Mouse (Mus musculus): Measurements from ENCODE around the gene 4933434E20Rik. TPM values are rescaled to one million over a fixed set of nuclear protein-coding genes. Genes with fewer than 3 reads are reported as not detected.

The 4933434E20Rik gene
- polyA plus RNA-seq, 1 experiment from 2014 or later = 187 TPM

GRCm38 (mm10) chr3:90062539-90062938 is 11.1 kb downstream of the 4933434E20Rik start:
- H3K27ac ChIP-seq (ENCODE audit: low read length) = no peak overlapping the region
- no peaks in the 10 kb centered on the region for H3K4me1 ChIP-seq (ENCODE audit: insufficient read depth, low read length)
- H3K27me3 ChIP-seq (ENCODE audit: insufficient read depth, low read length) = no peaks in the 10 kb centered on the region
- 76% methylated on average over 2 of the region's 2 CpGs for WGBS
- H3K36me3 ChIP-seq (ENCODE audit: insufficient read depth, low read length) = peaks cover 45% of the 10 kb centered on the region
- no peak overlapping the region for H3K4me2 ChIP-seq (replicated peaks; ENCODE audit: low read depth, low read length)
- no peaks in the 10 kb centered on the region for H3K9me3 ChIP-seq (ENCODE audit: low read length)
- H3K4me3 ChIP-seq (ENCODE audit: low read length) = no peak overlapping the region
- H3K9ac ChIP-seq (replicated peaks; ENCODE audit: low read length) = no peak overlapping the region
- no peak for ATAC-seq (ENCODE audit: low FRiP score, low TSS enrichment)

GRCm38 (mm10) chr3:90064383-90064782 is 12.9 kb downstream of the 4933434E20Rik start:
- H3K4me1 ChIP-seq (ENCODE audit: insufficient read depth, low read length) = no peaks in the 10 kb centered on the region
- no peak overlapping the region for H3K27ac ChIP-seq (ENCODE audit: low read length)
- H3K27me3 ChIP-seq (ENCODE audit: insufficient read depth, low read length) = no peaks in the 10 kb centered on the region
- no peak overlapping the region for H3K4me2 ChIP-seq (replicated peaks; ENCODE audit: low read depth, low read length)
- no peaks in the 10 kb centered on the region for H3K9me3 ChIP-seq (ENCODE audit: low read length)
- H3K4me3 ChIP-seq (ENCODE audit: low read length) = no peak overlapping the region
- H3K36me3 ChIP-seq (ENCODE audit: insufficient read depth, low read length) = peaks cover 38% of the 10 kb centered on the region
- no peak for ATAC-seq (ENCODE audit: low FRiP score, low TSS enrichment)
- WGBS = 69% methylated on average over 3 of the region's 3 CpGs
- no peak overlapping the region for H3K9ac ChIP-seq (replicated peaks; ENCODE audit: low read length)

- ATAC-seq (ENCODE audit: low FRiP score, low TSS enrichment) = no peak
- Histone ChIP-seq H3K9me3 (ENCODE audit: low read length) (no peaks in the 10 kb centered on the region), H3K4me3 (ENCODE audit: low read length) (no peak overlapping the region), H3K4me2 (replicated peaks; ENCODE audit: low read depth, low read length) (no peak overlapping the region), H3K4me1 (ENCODE audit: insufficient read depth, low read length) (no peaks in the 10 kb centered on the region), H3K36me3 (ENCODE audit: insufficient read depth, low read length) (peaks cover 30% of the 10 kb centered on the region), H3K27me3 (ENCODE audit: insufficient read depth, low read length) (no peaks in the 10 kb centered on the region), H3K9ac (replicated peaks; ENCODE audit: low read length) (no peak overlapping the region), H3K27ac (ENCODE audit: low read length) (no peak overlapping the region)
- WGBS = 34% methylated on average over 3 of the region's 3 CpGs
Measured at GRCm38 (mm10) chr3:90065553-90065952, 14.1 kb downstream of the 4933434E20Rik start.

- peaks cover 10% of the 10 kb centered on the region for H3K36me3 ChIP-seq (ENCODE audit: insufficient read depth, low read length)
- no peaks in the 10 kb centered on the region for H3K27me3 ChIP-seq (ENCODE audit: insufficient read depth, low read length)
- no peaks in the 10 kb centered on the region for H3K9me3 ChIP-seq (ENCODE audit: low read length)
- H3K9ac ChIP-seq (replicated peaks; ENCODE audit: low read length) = no peak overlapping the region
- no peaks in the 10 kb centered on the region for H3K4me1 ChIP-seq (ENCODE audit: insufficient read depth, low read length)
- WGBS = 89% methylated on average over 4 of the region's 4 CpGs
- H3K27ac ChIP-seq (ENCODE audit: low read length) = no peak overlapping the region
- no peak overlapping the region for H3K4me3 ChIP-seq (ENCODE audit: low read length)
- no peak for ATAC-seq (ENCODE audit: low FRiP score, low TSS enrichment)
- no peak overlapping the region for H3K4me2 ChIP-seq (replicated peaks; ENCODE audit: low read depth, low read length)
Measured at GRCm38 (mm10) chr3:90067851-90068250, 16.4 kb downstream of the 4933434E20Rik start.

- ATAC-seq (ENCODE audit: low FRiP score, low TSS enrichment) = no peak
- Histone ChIP-seq H3K4me3 (ENCODE audit: low read length) (no peak overlapping the region), H3K36me3 (ENCODE audit: insufficient read depth, low read length) (no peaks in the 10 kb centered on the region), H3K4me2 (replicated peaks; ENCODE audit: low read depth, low read length) (no peak overlapping the region), H3K9me3 (ENCODE audit: low read length) (no peaks in the 10 kb centered on the region), H3K4me1 (ENCODE audit: insufficient read depth, low read length) (no peaks in the 10 kb centered on the region), H3K9ac (replicated peaks; ENCODE audit: low read length) (no peak overlapping the region), H3K27ac (ENCODE audit: low read length) (no peak overlapping the region), H3K27me3 (ENCODE audit: insufficient read depth, low read length) (no peaks in the 10 kb centered on the region)
- WGBS = 44% methylated on average over 7 of the region's 7 CpGs
Measured at GRCm38 (mm10) chr3:90069688-90070087, 18.3 kb downstream of the 4933434E20Rik start.

GRCm38 (mm10) chr3:90072294-90072693 is 20.9 kb downstream of the 4933434E20Rik start, which contains the start of gene Tpm3:
TSS of gene Tpm3 (plus strand) at chr3:90072649.
- no peak within 1 kb of the TSS for H3K4me3 ChIP-seq (ENCODE audit: low read length)
- 71% methylated on average over 4 of the region's 4 CpGs for WGBS
- no peak for ATAC-seq (ENCODE audit: low FRiP score, low TSS enrichment)
- H3K9me3 ChIP-seq (ENCODE audit: low read length) = no peaks in the 10 kb centered on the region
- H3K36me3 ChIP-seq (ENCODE audit: insufficient read depth, low read length) = no peaks in the 10 kb centered on the region
- no peak within 1 kb of the TSS for H3K4me2 ChIP-seq (replicated peaks; ENCODE audit: low read depth, low read length)
- H3K9ac ChIP-seq (replicated peaks; ENCODE audit: low read length) = no peak within 1 kb of the TSS
- no peaks in the 10 kb centered on the region for H3K27me3 ChIP-seq (ENCODE audit: insufficient read depth, low read length)
- peaks cover 8% of the 10 kb centered on the region for H3K4me1 ChIP-seq (ENCODE audit: insufficient read depth, low read length)
- H3K27ac ChIP-seq (ENCODE audit: low read length) = no peak within 1 kb of the TSS

- Histone ChIP-seq H3K36me3 (ENCODE audit: insufficient read depth, low read length) (no peaks in the 10 kb centered on the region), H3K27me3 (ENCODE audit: insufficient read depth, low read length) (no peaks in the 10 kb centered on the region), H3K4me3 (ENCODE audit: low read length) (no peak overlapping the region), H3K9me3 (ENCODE audit: low read length) (no peaks in the 10 kb centered on the region), H3K4me2 (replicated peaks; ENCODE audit: low read depth, low read length) (peak overlapping the region; percentile 34), H3K9ac (replicated peaks; ENCODE audit: low read length) (no peak overlapping the region; the same call in 1 of the 2 replicates), H3K27ac (ENCODE audit: low read length) (0 out of 2 replicates have a peak overlapping the region, but pooled peaks have one; percentile 0), H3K4me1 (ENCODE audit: insufficient read depth, low read length) (peaks cover 30% of the 10 kb centered on the region)
- WGBS = 11% methylated on average over 5 of the region's 5 CpGs
- no peak for ATAC-seq (ENCODE audit: low FRiP score, low TSS enrichment)
Measured at GRCm38 (mm10) chr3:90076921-90077716, 25.7 kb downstream of the 4933434E20Rik start.

- Histone ChIP-seq H3K9ac (replicated peaks; ENCODE audit: low read length) (no peak overlapping the region), H3K36me3 (ENCODE audit: insufficient read depth, low read length) (no peaks in the 10 kb centered on the region), H3K4me1 (ENCODE audit: insufficient read depth, low read length) (peaks cover 41% of the 10 kb centered on the region), H3K4me3 (ENCODE audit: low read length) (no peak overlapping the region), H3K27ac (ENCODE audit: low read length) (no peak overlapping the region), H3K9me3 (ENCODE audit: low read length) (no peaks in the 10 kb centered on the region), H3K27me3 (ENCODE audit: insufficient read depth, low read length) (no peaks in the 10 kb centered on the region), H3K4me2 (replicated peaks; ENCODE audit: low read depth, low read length) (no peak overlapping the region)
- ATAC-seq (ENCODE audit: low FRiP score, low TSS enrichment) = no peak
- WGBS = 48% methylated on average over 5 of the region's 5 CpGs
Measured at GRCm38 (mm10) chr3:90078224-90078623, 26.8 kb downstream of the 4933434E20Rik start.

GRCm38 (mm10) chr3:90079133-90079762 is 27.8 kb downstream of the 4933434E20Rik start:
- Histone ChIP-seq H3K9me3 (ENCODE audit: low read length) (no peaks in the 10 kb centered on the region), H3K27ac (ENCODE audit: low read length) (peak overlapping the region; percentile 99), H3K4me3 (ENCODE audit: low read length) (peak overlapping the region; percentile 92), H3K4me1 (ENCODE audit: insufficient read depth, low read length) (peaks cover 51% of the 10 kb centered on the region), H3K27me3 (ENCODE audit: insufficient read depth, low read length) (no peaks in the 10 kb centered on the region), H3K9ac (replicated peaks; ENCODE audit: low read length) (peak overlapping the region; percentile 94), H3K36me3 (ENCODE audit: insufficient read depth, low read length) (no peaks in the 10 kb centered on the region), H3K4me2 (replicated peaks; ENCODE audit: low read depth, low read length) (peak overlapping the region; percentile 77)
- under 1% methylated on average over 33 of the region's 33 CpGs for WGBS
- peak; percentile 97 for ATAC-seq (ENCODE audit: low FRiP score, low TSS enrichment)

All from kidney, embryonic 16.5 days (tissue).